Comparison of ENCODE assay signal across 9 mouse cellular contexts in the genomic region with DNA sequence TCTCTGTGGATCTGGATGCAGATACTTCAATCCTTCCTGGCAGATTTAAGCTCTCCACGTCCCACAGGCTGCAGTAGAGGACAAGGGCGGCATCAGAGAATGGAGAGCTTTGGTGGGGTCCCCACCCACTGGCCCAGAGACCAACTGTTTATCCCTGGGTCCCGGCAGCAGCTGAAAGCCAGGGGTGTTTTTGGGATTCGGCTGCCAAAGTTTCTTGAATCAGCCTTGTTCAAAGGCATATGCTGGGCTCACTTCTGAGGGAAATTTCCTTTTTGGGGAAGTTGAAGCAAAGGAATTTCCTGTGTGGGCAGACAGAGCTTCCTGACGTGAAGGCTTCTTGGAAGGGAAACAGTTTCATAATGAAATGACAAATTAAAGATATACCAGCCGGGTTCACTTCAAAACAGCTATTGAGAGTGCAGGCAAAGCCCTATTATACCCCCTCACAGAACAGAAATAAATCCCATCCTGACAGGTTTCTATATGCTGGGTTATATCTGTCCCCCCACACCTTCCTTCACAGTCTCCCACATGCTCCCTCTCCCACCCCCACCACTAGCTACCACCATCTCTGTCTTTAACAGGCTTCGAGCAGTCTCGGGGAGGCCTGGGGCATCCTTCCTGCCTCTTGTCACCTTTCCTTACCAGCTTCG.
DNase-seq lines count a peak whose midpoint lies in the region; ATAC-seq and TF ChIP-seq lines count a peak whose summit lies in the region.
"Had no signal": no experiment of that assay in that cellular context is flagged by ENCODE, and none has a peak within 500 bp of the region (broad histone marks: within the 10 kb centered on the region; RNA-seq: fewer than 3 reads in every experiment).

No protein-coding gene starts in this region.

- H3K4me3 ChIP-seq in forebrain, postnatal 0 days (ENCODE audit: low read depth, low read length): no peak overlapping the region
- H3K4me3 ChIP-seq in forebrain, embryonic 14.5 days (ENCODE audit: low read depth, low read length): no peak overlapping the region
- H3K4me3 ChIP-seq in brown adipose tissue, adult 24 weeks (ENCODE audit: insufficient read depth, low read depth, low read length): peak overlapping the region; percentile 11
- no peak overlapping the region for H3K4me3 ChIP-seq in heart, embryonic 15.5 days
- H3K4me3 ChIP-seq: neural tube, embryonic 12.5 days had no signal

- no peaks in the 10 kb centered on the region for H3K27me3 ChIP-seq in forebrain, postnatal 0 days (ENCODE audit: insufficient read depth, low read length)
- H3K27me3 ChIP-seq in forebrain, embryonic 14.5 days (replicated peaks; ENCODE audit: control insufficient read depth, insufficient read depth, low read length): no peaks in the 10 kb centered on the region
- H3K27me3 ChIP-seq in heart, embryonic 15.5 days: no peaks in the 10 kb centered on the region
- H3K27me3 ChIP-seq: neural tube, embryonic 12.5 days had no signal

- no peaks in the 10 kb centered on the region for H3K9me3 ChIP-seq in forebrain, postnatal 0 days (ENCODE audit: low read length)
- H3K9me3 ChIP-seq in forebrain, embryonic 14.5 days (replicated peaks; ENCODE audit: control insufficient read depth, low read length): no peaks in the 10 kb centered on the region
- H3K9me3 ChIP-seq in heart, embryonic 15.5 days (replicated peaks): no peaks in the 10 kb centered on the region
- H3K9me3 ChIP-seq: neural tube, embryonic 12.5 days had no signal

- no peak overlapping the region; the same call in 1 of the 2 replicates for H3K27ac ChIP-seq in forebrain, postnatal 0 days (ENCODE audit: low read depth, low read length)
- H3K27ac ChIP-seq in forebrain, embryonic 14.5 days (ENCODE audit: low read depth, low read length): no peak overlapping the region
- H3K27ac ChIP-seq in brown adipose tissue, adult 24 weeks (replicated peaks; ENCODE audit: low read depth, low read length): peak overlapping the region; percentile 92
- peak overlapping the region; percentile 75 for H3K27ac ChIP-seq in heart, embryonic 15.5 days
- H3K27ac ChIP-seq: neural tube, embryonic 12.5 days had no signal

- H3K4me1 ChIP-seq in forebrain, postnatal 0 days (ENCODE audit: insufficient read depth): peaks cover 18% of the 10 kb centered on the region
- peaks cover 28% of the 10 kb centered on the region for H3K4me1 ChIP-seq in forebrain, embryonic 14.5 days (ENCODE audit: control insufficient read depth, insufficient read depth, low read length)
- peaks cover 9% of the 10 kb centered on the region for H3K4me1 ChIP-seq in brown adipose tissue, adult 24 weeks (ENCODE audit: control insufficient read depth, insufficient read depth, insufficient read length, low read length)
- H3K4me1 ChIP-seq in heart, embryonic 15.5 days (replicated peaks): peaks cover 63% of the 10 kb centered on the region

- TF ChIP-seq CTCF in forebrain, postnatal 0 days (IDR thresholded peaks at IDR 0.05; ENCODE audit: low read depth): 0 out of 2 replicates have a peak, but pooled peaks have one; percentile 5

- peak; percentile 11; the same call in 1 of the 2 replicates for ATAC-seq in forebrain, postnatal 0 days
- ATAC-seq in forebrain, embryonic 14.5 days: no peak
- 0 out of 2 replicates have a peak, but pooled peaks have one; percentile 20 for ATAC-seq in heart, embryonic 15.5 days (replicated peaks; ENCODE audit: insufficient number of reproducible peaks, insufficient read depth, low FRiP score, low read depth)

- WGBS in forebrain, postnatal 0 days: 47% methylated on average over 9 of the region's 9 CpGs
- 68% methylated on average over 9 of the region's 9 CpGs for WGBS in forebrain, embryonic 14.5 days
- WGBS in heart, embryonic 15.5 days: 36% methylated on average over 9 of the region's 9 CpGs

- H3K9ac ChIP-seq in forebrain, postnatal 0 days: no peak overlapping the region
- no peak overlapping the region for H3K9ac ChIP-seq in forebrain, embryonic 14.5 days (ENCODE audit: low read length)
- H3K9ac ChIP-seq in heart, embryonic 15.5 days: 0 out of 2 replicates have a peak overlapping the region, but pooled peaks have one; percentile 28
- H3K9ac ChIP-seq: neural tube, embryonic 12.5 days had no signal

- H3K36me3 ChIP-seq in forebrain, postnatal 0 days (ENCODE audit: insufficient read depth): no peaks in the 10 kb centered on the region
- no peaks in the 10 kb centered on the region for H3K36me3 ChIP-seq in forebrain, embryonic 14.5 days (ENCODE audit: control insufficient read depth, insufficient read depth, low read length)
- H3K36me3 ChIP-seq in heart, embryonic 15.5 days: no peaks in the 10 kb centered on the region
- H3K36me3 ChIP-seq: neural tube, embryonic 12.5 days had no signal

- DNase-seq in forebrain, postnatal 0 days: peak; percentile 43
- no peak for DNase-seq in forebrain, embryonic 14.5 days (ENCODE audit: low spot score)
- peak; percentile 52 to 66 for DNase-seq in kidney, postnatal 4 days
- peak; percentile 58 for DNase-seq in lung, postnatal 14 days
- no peak for DNase-seq in B cell, adult 2 months
- no peak for DNase-seq in ovary, postnatal 14 days (ENCODE audit: low spot score)

- H3K4me2 ChIP-seq in forebrain, postnatal 0 days (ENCODE audit: low read depth): no peak overlapping the region
- H3K4me2 ChIP-seq in forebrain, embryonic 14.5 days (ENCODE audit: low read length): no peak overlapping the region
- H3K4me2 ChIP-seq in heart, embryonic 15.5 days: peak overlapping the region; percentile 17
- H3K4me2 ChIP-seq: neural tube, embryonic 12.5 days had no signal

Comparison
In these comparisons a context has a peak if more than half of its experiments do, and no peak if none do; other contexts are left out.
1. DNase-seq: peak in forebrain, postnatal 0 days (single experiment), kidney, postnatal 4 days (2 of 2) and lung, postnatal 14 days (single experiment); none in forebrain, embryonic 14.5 days (single experiment), B cell, adult 2 months (0 of 2) and ovary, postnatal 14 days (single experiment).
2. H3K27ac ChIP-seq: peak in brown adipose tissue, adult 24 weeks (single experiment) and heart, embryonic 15.5 days (single experiment); none in forebrain, postnatal 0 days (single experiment) and forebrain, embryonic 14.5 days (single experiment).